Mouse (Mus musculus): ENCODE results near the gene Olfr520.
"Not testable (repeated sequence)": the region's sequence is repeated elsewhere in the genome, so short reads cannot be mapped to it uniquely, and the experiment has no call there.

The Olfr520 gene

GRCm38 (mm10) chr7:99729973-99730372, at the start of gene Olfr520:
Olfr520 (plus strand) TSS chr7:99730273.
- DNase-seq = no peak

- no peak for DNase-seq
Measured at GRCm38 (mm10) chr7:99680771-99681170, 49.3 kb upstream of the Olfr520 start.

GRCm38 (mm10) chr7:99684086-99684485, 46.0 kb upstream of the Olfr520 start:
- no peak for DNase-seq

GRCm38 (mm10) chr7:99690819-99691218, 39.3 kb upstream of the Olfr520 start:
- DNase-seq = no peak

GRCm38 (mm10) chr7:99692396-99692795, 37.7 kb upstream of the Olfr520 start:
- DNase-seq = no peak

- no peak for DNase-seq
Measured at GRCm38 (mm10) chr7:99693387-99693786, 36.7 kb upstream of the Olfr520 start.

- no peak for DNase-seq
Measured at GRCm38 (mm10) chr7:99693976-99694375, 36.1 kb upstream of the Olfr520 start.

- DNase-seq = not testable (repeated sequence)
Measured at GRCm38 (mm10) chr7:99694424-99694823, 35.6 kb upstream of the Olfr520 start.

- no peak for DNase-seq
Measured at GRCm38 (mm10) chr7:99695471-99696057, 34.5 kb upstream of the Olfr520 start.

- DNase-seq = no peak
Measured at GRCm38 (mm10) chr7:99698576-99698975, 31.5 kb upstream of the Olfr520 start.

GRCm38 (mm10) chr7:99699106-99699505, 31.0 kb upstream of the Olfr520 start:
- DNase-seq = no peak

GRCm38 (mm10) chr7:99699709-99700151, 30.3 kb upstream of the Olfr520 start:
- DNase-seq = peak; percentile 49 to 66

- no peak for DNase-seq
Measured at GRCm38 (mm10) chr7:99700641-99701040, 29.4 kb upstream of the Olfr520 start.

GRCm38 (mm10) chr7:99702201-99702600, 27.9 kb upstream of the Olfr520 start:
- peak; percentile 40 to 54 for DNase-seq

- DNase-seq = no peak
Measured at GRCm38 (mm10) chr7:99704736-99705519, 25.1 kb upstream of the Olfr520 start.

GRCm38 (mm10) chr7:99706341-99707037, 23.6 kb upstream of the Olfr520 start:
- DNase-seq = peak; percentile 54 to 72

- DNase-seq = peak; percentile 44 to 57
Measured at GRCm38 (mm10) chr7:99707038-99707595, 23.0 kb upstream of the Olfr520 start.

GRCm38 (mm10) chr7:99707671-99708070, 22.4 kb upstream of the Olfr520 start:
- no peak for DNase-seq

- no peak for DNase-seq
Measured at GRCm38 (mm10) chr7:99708301-99708721, 21.8 kb upstream of the Olfr520 start.

GRCm38 (mm10) chr7:99708750-99709149, 21.3 kb upstream of the Olfr520 start:
- DNase-seq = no peak

- no peak for DNase-seq
Measured at GRCm38 (mm10) chr7:99709992-99710391, 20.1 kb upstream of the Olfr520 start.

GRCm38 (mm10) chr7:99710476-99710875, 19.6 kb upstream of the Olfr520 start:
- peak; percentile 80 to 81 for DNase-seq

GRCm38 (mm10) chr7:99711166-99711565, 18.9 kb upstream of the Olfr520 start, which contains the start of gene Slco2b1:
Slco2b1 (minus strand) TSS chr7:99711340.
- peak in 1 of 2 experiments; percentile 18 for DNase-seq
